Mouse (Mus musculus) kidney, embryonic 16.5 days (tissue): Measurements from ENCODE around the gene Rbms3. TPM values are rescaled to one million over a fixed set of nuclear protein-coding genes. Genes with fewer than 3 reads are reported as not detected.

Source experiments
- ATAC-seq: fragments of 200-750 bp; cut with Nextera tagmentation; 2 replicates; pipeline ENCODE4 v1.8.0; 2017; ENCODE audit warnings: moderate TSS enrichment; ENCODE audit not compliant: low FRiP score, low TSS enrichment
- H3K27ac ChIP-seq: fragments of 300-500 bp; sonication (generic); 2 replicates; pipeline ENCODE4 v1.5.1; 2014; ENCODE audit warnings: low read length
- H3K27me3 ChIP-seq: fragments of 300-500 bp; sonication (generic); 2 replicates; pipeline ENCODE4 v1.6.1; 2014; ENCODE audit warnings: low read length, control low read depth, mixed read lengths; ENCODE audit not compliant: insufficient read depth
- H3K36me3 ChIP-seq: fragments of 300-500 bp; sonication (generic); 2 replicates; pipeline ENCODE4 v1.6.1; 2014; ENCODE audit warnings: low read length, control low read depth, mixed read lengths; ENCODE audit not compliant: insufficient read depth
- H3K4me1 ChIP-seq: fragments of 300-500 bp; sonication (generic); 2 replicates; pipeline ENCODE4 v1.6.1; 2014; ENCODE audit warnings: low read length, control low read depth, mixed read lengths; ENCODE audit not compliant: insufficient read depth
- H3K4me2 ChIP-seq: fragments of 300-500 bp; sonication (generic); replicated peaks from 2 replicates; pipeline ENCODE4 v1.6.1; 2014; ENCODE audit warnings: low read depth, low read length
- H3K4me3 ChIP-seq: fragments of 300-500 bp; sonication (generic); 2 replicates; pipeline ENCODE4 v1.5.1; 2014; ENCODE audit warnings: mild to moderate bottlenecking, low read length
- H3K9ac ChIP-seq: fragments of 300-500 bp; sonication (generic); replicated peaks from 2 replicates; pipeline ENCODE4 v1.6.1; 2014; ENCODE audit warnings: low read length
- H3K9me3 ChIP-seq: fragments of 300-500 bp; sonication (generic); 2 replicates; pipeline ENCODE4 v1.6.1; 2016; ENCODE audit warnings: low read length, control low read depth
- WGBS: fragments of 180-500 bp; shearing (Covaris S2); extraction: QIAGEN DNeasy Blood & Tissue Kit; methylation state at CpG from one replicate; pipeline ENCODE4 v1.1.7; 2014; 5-methylcytosine and 5-hydroxymethylcytosine counted together
- polyA plus RNA-seq: library from polyadenylated mRNA; unstranded; fragments of >200 nt; fragmentation: Nextera tagmentation; extraction: Ambion mirVana; gene quantifications from 2 replicates; pipeline ENCODE4 v1.2.1, GENCODE M21; 2015

Gene Rbms3
- polyA plus RNA-seq, 1 experiment from 2014 or later = 81.9 TPM

GRCm38 (mm10) chr9:116903304-116903993, 726.3 kb downstream of the Rbms3 start:
- WGBS = 34% methylated on average over 11 of the region's 11 CpGs
- Histone ChIP-seq H3K4me2 (0 out of 2 replicates have a peak overlapping the region, but pooled peaks have one; percentile 4), H3K27me3 (no peaks in the 10 kb centered on the region), H3K9me3 (no peaks in the 10 kb centered on the region), H3K36me3 (no peaks in the 10 kb centered on the region), H3K27ac (peak overlapping the region; percentile 45; the same call in 1 of the 2 replicates), H3K4me1 (peaks cover 15% of the 10 kb centered on the region), H3K4me3 (no peak overlapping the region), H3K9ac (no peak overlapping the region)
- no peak for ATAC-seq

- Histone ChIP-seq H3K4me1 (peaks cover 17% of the 10 kb centered on the region), H3K27ac (no peak overlapping the region), H3K4me3 (no peak overlapping the region), H3K9ac (no peak overlapping the region), H3K27me3 (no peaks in the 10 kb centered on the region), H3K36me3 (no peaks in the 10 kb centered on the region), H3K4me2 (no peak overlapping the region), H3K9me3 (no peaks in the 10 kb centered on the region)
- no peak for ATAC-seq
- WGBS = 54% methylated on average over 15 of the region's 15 CpGs
Observed at GRCm38 (mm10) chr9:116899403-116899802, 730.3 kb downstream of the Rbms3 start.

GRCm38 (mm10) chr9:116886973-116887680, 742.6 kb downstream of the Rbms3 start:
- no peak for ATAC-seq
- 87% methylated on average over 9 of the region's 9 CpGs for WGBS
- Histone ChIP-seq H3K4me1 (peaks cover 5% of the 10 kb centered on the region; the same call in 1 of the 2 replicates), H3K4me3 (no peak overlapping the region), H3K27me3 (no peaks in the 10 kb centered on the region), H3K4me2 (no peak overlapping the region), H3K9ac (no peak overlapping the region), H3K36me3 (no peaks in the 10 kb centered on the region), H3K27ac (no peak overlapping the region), H3K9me3 (no peaks in the 10 kb centered on the region)

- peaks cover 5% of the 10 kb centered on the region; the same call in 1 of the 2 replicates for H3K4me1 ChIP-seq
- no peaks in the 10 kb centered on the region; the same call in 1 of the 2 replicates for H3K36me3 ChIP-seq
- H3K27ac ChIP-seq = no peak overlapping the region
- H3K4me2 ChIP-seq = no peak overlapping the region
- 40% methylated on average over 5 of the region's 5 CpGs for WGBS
- no peak overlapping the region for H3K4me3 ChIP-seq
- H3K9me3 ChIP-seq = peaks cover 8% of the 10 kb centered on the region; the same call in 1 of the 2 replicates
- ATAC-seq = no peak
- no peak overlapping the region for H3K9ac ChIP-seq
- no peaks in the 10 kb centered on the region for H3K27me3 ChIP-seq
Observed at GRCm38 (mm10) chr9:116885617-116886016, 744.1 kb downstream of the Rbms3 start.

- no peak overlapping the region for H3K4me2 ChIP-seq
- peaks cover 13% of the 10 kb centered on the region; the same call in 1 of the 2 replicates for H3K36me3 ChIP-seq
- H3K4me1 ChIP-seq = peaks cover 7% of the 10 kb centered on the region
- no peak overlapping the region for H3K27ac ChIP-seq
- no peak overlapping the region for H3K9ac ChIP-seq
- H3K9me3 ChIP-seq = peaks cover 25% of the 10 kb centered on the region
- no peak for ATAC-seq
- 76% methylated on average over 4 of the region's 4 CpGs for WGBS
- no peaks in the 10 kb centered on the region for H3K27me3 ChIP-seq
- H3K4me3 ChIP-seq = no peak overlapping the region
Observed at GRCm38 (mm10) chr9:116880503-116880902, 749.2 kb downstream of the Rbms3 start.

GRCm38 (mm10) chr9:116879600-116880457, 749.9 kb downstream of the Rbms3 start:
- WGBS = 83% methylated on average over 10 of the region's 10 CpGs
- no peak for ATAC-seq
- H3K36me3 ChIP-seq = peaks cover 13% of the 10 kb centered on the region; the same call in 1 of the 2 replicates
- peaks cover 10% of the 10 kb centered on the region for H3K4me1 ChIP-seq
- no peak overlapping the region for H3K27ac ChIP-seq
- H3K4me2 ChIP-seq = no peak overlapping the region
- H3K4me3 ChIP-seq = no peak overlapping the region
- peaks cover 25% of the 10 kb centered on the region for H3K9me3 ChIP-seq
- H3K9ac ChIP-seq = no peak overlapping the region
- H3K27me3 ChIP-seq = no peaks in the 10 kb centered on the region

- peaks cover 25% of the 10 kb centered on the region for H3K9me3 ChIP-seq
- H3K4me3 ChIP-seq = no peak overlapping the region
- peaks cover 13% of the 10 kb centered on the region; the same call in 1 of the 2 replicates for H3K36me3 ChIP-seq
- H3K4me2 ChIP-seq = no peak overlapping the region
- ATAC-seq = no peak; the same call in 1 of the 2 replicates
- H3K4me1 ChIP-seq = peaks cover 30% of the 10 kb centered on the region
- no peak overlapping the region for H3K9ac ChIP-seq
- WGBS = 29% methylated on average over 3 of the region's 3 CpGs
- H3K27me3 ChIP-seq = no peaks in the 10 kb centered on the region
- H3K27ac ChIP-seq = peak overlapping the region; percentile 69; the same call in 1 of the 2 replicates
Observed at GRCm38 (mm10) chr9:116876786-116877185, 752.9 kb downstream of the Rbms3 start.

GRCm38 (mm10) chr9:116873976-116874320, 755.8 kb downstream of the Rbms3 start:
- no peak for ATAC-seq
- Histone ChIP-seq H3K9me3 (peaks cover 3% of the 10 kb centered on the region), H3K4me2 (no peak overlapping the region), H3K27ac (peak overlapping the region; percentile 64), H3K9ac (no peak overlapping the region), H3K4me3 (no peak overlapping the region), H3K36me3 (peaks cover 3% of the 10 kb centered on the region; the same call in 1 of the 2 replicates), H3K4me1 (peaks cover 30% of the 10 kb centered on the region), H3K27me3 (no peaks in the 10 kb centered on the region)
- 19% methylated on average over 2 of the region's 2 CpGs for WGBS
